Mouse (Mus musculus): ENCODE results near the gene Chst11. TPM values are rescaled to one million over a fixed set of nuclear protein-coding genes. Genes with fewer than 3 reads are reported as not detected.

Chst11 gene
- polyA plus RNA-seq, 1 experiment: 6.1 TPM

DNA sequence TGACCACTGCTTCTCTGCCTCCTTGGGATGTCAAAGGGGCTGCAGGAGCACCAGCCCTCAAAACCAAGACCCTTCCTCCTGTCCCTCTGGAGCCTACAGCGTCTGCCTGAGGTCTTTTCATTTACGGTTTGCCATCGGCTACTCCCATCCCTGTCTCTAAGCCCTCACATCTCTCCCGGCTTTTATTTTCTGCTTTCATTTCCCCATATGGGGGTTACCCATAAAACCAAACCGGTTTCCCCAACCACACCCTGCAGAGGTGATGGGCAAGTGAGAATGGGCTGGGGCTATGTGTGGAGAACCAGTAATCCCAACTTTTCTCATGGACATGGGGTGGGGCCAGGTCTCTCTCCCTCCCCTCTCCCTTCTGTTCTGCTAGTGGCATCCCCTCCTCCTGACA, 156.1 kb downstream of the Chst11 start:
- DNase-seq (ENCODE audit: low spot score): no peak

- DNase-seq (ENCODE audit: low spot score): no peak
Observed at GRCm38 (mm10) chr10:83143049-83143448, 157.8 kb downstream of the Chst11 start.

DNA sequence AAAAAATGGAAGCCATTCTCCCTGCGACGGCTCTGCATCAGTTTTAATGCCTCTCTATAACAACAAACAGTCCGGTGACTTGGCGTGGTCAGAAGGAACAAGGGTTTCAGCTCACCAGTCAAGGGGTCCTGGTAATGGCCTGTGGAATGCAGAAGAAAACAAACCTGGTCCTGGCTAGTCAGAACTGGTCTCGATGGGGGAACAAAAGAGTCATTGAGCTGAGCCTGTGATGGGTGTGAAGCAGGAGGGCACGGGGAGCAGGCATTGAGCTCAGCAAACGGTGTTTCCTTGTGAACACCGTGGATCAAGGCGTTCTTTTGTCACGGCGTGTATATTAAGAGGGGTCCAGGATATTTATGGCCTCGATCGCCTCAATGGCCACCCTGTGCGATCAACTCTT, 160.5 kb downstream of the Chst11 start:
- DNase-seq (ENCODE audit: low spot score): no peak

DNA sequence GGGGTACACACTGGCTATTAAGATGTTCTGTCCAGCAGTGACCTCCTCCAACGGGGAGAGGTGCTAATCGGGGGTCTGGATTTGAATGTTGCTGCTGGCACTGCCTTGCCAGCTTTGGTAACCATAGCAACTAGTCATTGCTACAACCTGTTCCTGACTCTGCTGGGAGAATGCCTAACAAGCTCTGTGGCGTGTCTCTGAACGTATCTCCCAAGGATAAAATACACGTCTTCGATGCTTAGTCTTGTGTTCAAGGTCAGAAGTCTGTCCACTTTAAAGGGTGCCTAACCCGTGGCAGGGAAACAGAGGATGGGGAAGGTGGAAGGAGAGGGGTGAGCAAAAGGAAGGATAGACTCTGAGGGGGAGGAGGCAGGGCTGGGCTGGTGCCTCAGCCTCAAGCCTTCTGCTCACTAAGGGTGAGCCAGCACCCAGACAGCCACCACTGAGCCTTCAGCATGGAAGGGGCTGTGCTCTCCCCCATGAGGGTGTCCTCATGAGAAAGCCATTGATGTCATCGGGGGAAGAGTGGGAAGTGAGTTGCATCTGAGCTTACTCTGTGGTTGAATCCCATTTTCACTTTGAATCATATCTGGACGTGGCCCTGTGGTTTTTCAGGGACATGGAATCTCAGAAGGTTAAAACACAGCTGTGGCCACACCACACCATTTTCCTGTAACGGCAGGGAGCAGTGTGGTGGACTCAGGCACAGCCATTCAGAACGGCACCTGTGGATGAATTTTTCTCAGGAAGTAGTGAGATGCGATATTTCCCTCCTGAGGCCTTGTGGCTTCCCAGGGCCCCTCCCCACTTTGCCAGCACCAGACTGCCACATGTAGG, 164.3 kb downstream of the Chst11 start:
- DNase-seq (ENCODE audit: low spot score): no peak

DNA sequence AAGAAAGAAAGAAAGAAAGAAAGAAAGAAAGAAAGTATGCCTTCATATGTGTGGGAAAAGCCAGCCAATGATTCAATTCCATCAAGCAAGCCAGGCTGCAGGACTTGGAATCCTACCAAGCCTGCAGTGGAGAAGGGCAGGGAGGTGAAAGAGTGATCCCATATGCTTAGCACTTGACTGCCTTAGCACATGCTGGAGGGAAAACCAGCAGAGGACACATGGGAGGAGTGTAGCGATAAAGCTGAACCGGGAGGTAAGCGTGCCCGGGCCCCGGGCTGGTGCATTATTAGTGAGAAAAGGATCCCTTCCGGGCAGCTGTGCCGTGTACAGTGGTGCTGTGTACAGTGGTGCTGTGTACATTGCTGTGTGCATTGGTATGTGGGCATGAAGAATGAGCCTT, 165.3 kb downstream of the Chst11 start:
- DNase-seq (ENCODE audit: low spot score): no peak

GRCm38 (mm10) chr10:83151362-83151761, 166.1 kb downstream of the Chst11 start:
- DNase-seq (ENCODE audit: low spot score): no peak

DNA sequence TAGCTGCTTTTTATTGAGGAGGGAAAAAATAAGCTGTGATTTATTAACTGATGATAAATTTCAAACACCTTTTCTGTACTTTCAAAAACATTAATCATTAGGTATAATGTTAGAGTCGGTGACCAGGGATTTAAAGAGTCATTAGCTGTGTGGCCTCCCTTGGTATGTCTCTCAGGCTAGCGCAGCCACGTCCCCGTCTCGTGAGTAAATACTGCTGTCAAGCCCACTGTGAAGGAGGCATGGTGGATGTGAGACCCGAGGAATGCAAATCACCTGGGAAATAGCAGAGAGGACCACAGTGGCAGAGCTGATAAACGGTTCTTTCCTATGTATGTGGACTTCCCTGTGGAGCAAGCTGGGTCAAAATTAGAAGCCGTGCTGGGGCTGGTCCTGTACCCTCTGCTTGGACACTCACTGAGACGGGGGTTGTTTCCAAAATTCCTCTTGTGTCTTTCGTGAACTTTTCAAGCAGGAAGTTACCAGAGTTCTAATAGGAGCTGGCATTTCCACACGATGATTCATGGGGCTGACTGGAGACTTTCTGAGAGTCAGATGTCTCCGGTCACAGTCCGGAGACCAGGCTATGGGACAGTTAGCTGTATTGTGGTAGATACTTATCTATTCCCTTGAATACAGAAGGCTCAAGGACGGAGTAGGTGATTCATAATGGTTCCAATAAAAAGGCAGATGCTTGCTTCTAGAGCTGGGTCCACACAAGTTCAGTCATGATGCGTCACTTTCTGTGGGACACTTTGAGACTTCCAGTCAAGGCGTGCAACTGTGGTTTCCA, 166.8 kb downstream of the Chst11 start:
- DNase-seq (ENCODE audit: low spot score): no peak

DNA sequence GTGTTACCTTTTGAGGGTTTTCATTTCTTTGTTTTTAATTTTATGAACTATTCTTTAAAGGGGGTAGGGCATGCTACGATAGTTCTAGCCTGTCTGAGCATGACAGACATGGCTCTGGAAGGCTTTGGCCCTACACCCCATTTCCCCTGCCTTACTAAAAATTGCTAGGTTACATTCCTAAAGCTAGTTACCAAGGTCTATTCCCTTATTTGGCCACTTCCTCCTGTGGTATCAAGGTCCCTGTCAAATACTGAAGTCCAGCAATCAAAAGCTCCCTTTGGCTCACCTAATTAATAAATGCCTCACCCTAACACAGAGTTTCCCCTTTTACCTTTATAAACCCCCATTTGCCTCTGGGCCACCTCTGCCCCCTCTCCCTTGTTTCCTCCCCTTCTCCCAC, 167.4 kb downstream of the Chst11 start:
- DNase-seq (ENCODE audit: low spot score): no peak

DNA sequence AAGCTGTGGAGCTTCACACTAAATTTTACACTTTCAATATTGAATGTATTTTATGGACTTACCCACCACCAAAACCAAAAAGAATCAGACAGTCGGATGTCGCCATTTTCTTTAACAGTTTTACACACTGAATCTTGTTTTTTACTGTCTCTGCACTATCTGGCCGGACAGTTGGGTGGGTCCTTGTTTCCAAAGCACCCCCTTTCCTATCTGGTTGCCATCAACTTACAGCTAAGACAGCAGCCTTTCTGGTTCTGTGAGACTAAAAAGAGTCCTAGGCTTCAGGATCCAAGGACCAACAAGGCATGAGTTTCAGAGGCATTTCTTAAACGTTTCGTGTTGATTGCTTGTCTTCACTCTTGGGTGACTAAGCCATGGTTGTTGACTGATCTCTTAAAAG, 168.1 kb downstream of the Chst11 start:
- DNase-seq (ENCODE audit: low spot score): no peak

- no peak for DNase-seq (ENCODE audit: low spot score)
Observed at GRCm38 (mm10) chr10:83153887-83154286, 168.6 kb downstream of the Chst11 start.

DNA sequence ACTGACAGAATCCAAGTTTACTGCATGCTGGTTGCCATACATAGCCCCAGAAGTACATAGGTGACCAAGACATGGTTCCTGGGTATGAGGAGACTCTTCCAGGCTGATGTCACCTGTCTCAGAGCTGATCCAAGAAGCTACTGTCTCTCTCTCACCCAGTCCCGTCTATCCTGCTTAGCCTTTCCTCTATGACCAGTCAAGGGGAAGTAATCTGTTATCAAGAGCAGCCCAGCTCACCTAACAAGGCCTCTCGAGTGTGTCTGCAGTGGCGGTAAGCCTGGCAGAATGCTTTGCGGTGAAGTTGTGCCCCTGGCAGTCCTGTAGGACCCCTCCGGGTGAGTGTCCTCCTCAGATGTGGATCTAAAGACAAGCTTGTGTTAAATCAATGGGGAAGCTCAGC, 172.0 kb downstream of the Chst11 start:
- no peak for DNase-seq (ENCODE audit: low spot score)

DNA sequence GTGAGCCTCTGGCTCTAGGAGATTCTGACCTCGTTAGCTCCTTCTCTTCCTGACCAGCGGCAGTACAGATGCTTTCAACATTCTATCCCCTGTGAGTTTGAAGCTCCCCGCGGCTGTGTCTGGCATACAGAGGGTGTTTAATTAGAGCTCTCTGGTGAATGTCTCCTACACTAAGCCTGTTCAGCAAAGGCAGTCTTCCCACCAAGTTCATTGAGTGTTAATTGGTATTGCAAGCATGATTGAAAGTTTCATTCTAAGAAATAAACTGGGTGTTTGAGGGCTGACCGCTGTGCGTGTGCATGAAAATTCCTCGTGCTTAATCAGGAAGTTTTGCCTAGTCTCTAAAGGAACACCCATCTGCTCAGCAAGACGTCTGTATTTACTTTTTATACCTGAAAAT, 173.0 kb downstream of the Chst11 start:
- DNase-seq (ENCODE audit: low spot score): no peak

DNA sequence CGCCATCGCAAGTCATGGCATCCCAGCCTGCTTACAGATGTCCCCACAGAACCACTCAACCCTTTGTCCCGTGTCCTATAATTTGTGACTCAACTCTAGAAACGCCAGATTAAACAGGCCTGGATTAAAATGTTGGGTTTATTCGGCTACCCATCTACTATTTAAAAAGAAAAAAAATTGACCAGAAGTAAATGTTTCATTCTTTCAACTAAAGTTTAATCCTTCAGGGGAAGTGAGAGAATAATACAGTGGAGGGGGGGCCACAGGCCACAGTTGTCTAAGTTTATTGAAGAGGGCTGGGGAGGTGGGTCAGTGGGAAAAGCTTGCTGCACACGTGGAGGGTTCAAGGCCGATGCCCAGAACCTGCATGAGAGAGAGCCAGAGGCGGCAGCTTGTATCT, 173.9 kb downstream of the Chst11 start:
- DNase-seq (ENCODE audit: low spot score): no peak

DNA sequence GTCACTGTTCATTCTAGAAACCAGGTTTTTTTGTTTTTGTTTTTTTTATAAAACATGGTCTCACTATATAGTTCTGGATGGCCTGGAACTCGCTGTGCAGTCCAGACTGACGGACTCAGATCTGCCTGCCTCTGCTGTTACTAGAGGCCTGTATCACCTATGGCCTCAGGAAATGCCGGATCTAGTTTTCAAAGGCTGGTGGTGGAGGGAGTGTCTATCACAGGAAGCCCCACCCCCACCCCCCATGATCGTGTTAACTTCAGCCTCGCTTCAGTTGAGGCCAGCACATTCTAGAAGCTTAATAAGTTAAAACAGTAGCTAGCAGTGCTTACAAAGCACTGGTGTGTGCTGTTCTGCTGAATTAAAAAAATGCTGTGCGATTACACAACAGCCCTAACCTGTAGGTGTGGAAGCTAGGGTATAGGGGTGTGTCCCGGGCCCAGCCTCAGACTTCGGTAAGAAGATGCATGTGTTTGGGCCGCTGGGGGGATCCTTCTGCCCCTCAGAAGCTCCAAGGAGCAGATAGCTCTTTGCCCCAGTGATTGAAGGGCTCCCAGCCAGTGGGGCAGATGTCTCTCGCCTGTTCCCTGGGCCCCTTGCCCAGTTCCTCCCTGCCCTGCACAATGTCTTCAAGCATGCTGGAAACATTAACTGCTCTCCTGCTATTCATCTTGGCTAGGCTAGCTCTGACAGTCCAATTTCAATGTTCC, 176.5 kb downstream of the Chst11 start:
- no peak for DNase-seq (ENCODE audit: low spot score)

GRCm38 (mm10) chr10:83163946-83164345, 178.6 kb downstream of the Chst11 start:
- no peak for DNase-seq (ENCODE audit: low spot score)

DNA sequence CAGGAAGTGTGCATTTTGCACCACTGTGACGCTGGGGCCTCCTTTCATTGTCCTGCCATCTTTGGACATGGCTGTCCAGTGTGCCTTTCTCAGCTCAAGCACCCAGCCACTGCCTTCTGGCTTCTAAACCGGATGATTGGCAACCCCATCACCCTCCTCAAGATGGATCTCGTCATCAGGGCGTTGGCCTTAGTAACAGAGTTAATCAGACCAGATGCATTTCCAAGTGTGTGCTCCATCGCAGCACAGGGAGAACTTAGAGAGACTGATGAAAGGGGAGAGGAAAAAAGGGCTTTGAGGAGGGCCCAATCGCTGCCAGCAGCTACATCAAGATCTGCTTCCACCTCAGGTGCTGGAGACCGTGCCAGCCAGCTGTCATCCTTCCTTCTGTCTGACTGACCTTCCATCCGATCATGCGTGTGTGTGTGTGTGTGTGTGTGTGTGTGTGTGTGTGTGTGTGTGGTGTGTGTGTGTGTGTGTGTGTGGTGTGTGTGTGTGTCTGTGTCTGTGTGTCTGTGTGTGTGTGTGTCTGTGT, 179.7 kb downstream of the Chst11 start:
- no peak for DNase-seq (ENCODE audit: low spot score)

DNA sequence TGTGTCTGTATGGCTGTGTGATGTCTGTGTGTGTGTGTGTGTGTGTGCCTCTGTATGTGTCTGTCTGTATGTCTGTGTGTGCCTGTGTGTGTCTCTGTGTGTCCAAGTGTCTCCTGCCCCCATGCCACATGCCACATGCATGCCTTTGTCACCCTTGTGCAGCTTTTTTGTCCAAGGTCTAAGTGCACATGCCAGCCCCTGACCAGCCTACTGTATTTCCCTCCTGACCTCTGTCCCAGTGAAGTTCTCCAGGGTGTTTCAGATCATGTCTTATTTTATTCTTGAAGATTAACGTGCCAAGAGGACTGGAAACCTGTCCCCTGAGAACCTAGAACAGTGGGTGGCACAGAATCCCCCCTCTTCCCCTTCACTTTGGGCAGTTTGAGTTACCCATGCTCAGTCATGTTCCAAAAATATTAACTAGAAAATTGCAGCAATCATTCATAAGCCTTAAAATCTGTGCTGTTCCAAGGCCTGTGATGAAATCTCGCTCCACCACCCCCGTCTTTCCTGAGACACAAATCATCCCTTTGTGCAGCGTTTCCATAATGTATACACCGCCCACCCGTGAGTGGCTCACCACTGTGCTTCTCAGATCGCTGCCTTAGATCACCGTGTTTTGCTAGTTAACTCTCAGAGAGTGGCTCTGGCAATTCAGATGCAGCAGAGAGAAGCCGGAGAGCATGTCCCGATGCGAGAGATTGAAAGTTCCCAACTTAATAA, 180.4 kb downstream of the Chst11 start:
- DNase-seq (ENCODE audit: low spot score): no peak

DNA sequence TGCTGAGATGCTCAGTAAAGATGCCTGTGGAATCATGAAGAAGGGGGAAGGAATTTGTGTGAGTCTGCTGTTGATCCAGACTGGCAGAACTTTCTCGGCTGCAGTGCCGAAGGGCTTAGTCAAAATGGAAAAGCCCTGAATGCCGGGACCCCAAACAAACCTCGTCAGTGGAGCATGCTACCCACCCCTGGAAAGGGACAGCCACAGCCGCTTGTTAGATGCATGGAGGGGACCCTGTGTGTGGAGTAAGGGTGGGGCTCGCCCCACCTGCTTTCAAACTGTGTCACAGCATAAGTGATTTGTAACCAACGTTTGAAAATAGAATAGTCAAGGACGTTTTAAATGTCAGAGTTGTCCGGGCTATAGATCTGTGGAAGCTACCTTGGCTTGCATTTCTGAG, 181.0 kb downstream of the Chst11 start:
- no peak for DNase-seq (ENCODE audit: low spot score)

DNA sequence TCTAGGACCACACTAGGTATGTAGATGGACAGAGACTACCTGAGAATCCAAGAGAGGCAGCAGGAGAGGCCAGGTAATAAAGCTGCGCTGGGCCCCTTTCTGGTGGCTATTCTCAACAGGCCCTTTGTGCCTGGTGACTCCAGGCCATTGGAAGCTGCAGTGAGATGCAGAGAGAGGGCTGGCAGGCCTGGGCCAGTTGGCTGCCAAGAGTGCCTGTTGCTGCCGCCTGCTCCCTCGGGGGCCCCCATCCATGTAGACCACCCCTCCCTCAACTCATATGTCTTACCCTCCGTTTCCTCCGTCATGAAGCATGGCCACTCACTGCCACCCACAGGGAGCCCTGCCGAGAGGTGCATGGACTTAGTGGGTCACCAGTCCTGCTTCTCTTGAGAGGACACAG, 182.2 kb downstream of the Chst11 start:
- no peak for DNase-seq (ENCODE audit: low spot score)

- DNase-seq (ENCODE audit: low spot score): no peak
Observed at GRCm38 (mm10) chr10:83168303-83169056, 183.2 kb downstream of the Chst11 start.

- no peak for DNase-seq (ENCODE audit: low spot score)
Observed at GRCm38 (mm10) chr10:83169554-83169953, 184.3 kb downstream of the Chst11 start.
